Mouse (Mus musculus) myocyte (in vitro differentiated cells): ENCODE measurements around the gene Cklf. TPM values are rescaled to one million over a fixed set of nuclear protein-coding genes. Genes with fewer than 3 reads are reported as not detected.
"Not testable (repeated sequence)": the region's sequence is repeated elsewhere in the genome, so short reads cannot be mapped to it uniquely, and the experiment has no call there.

Experiments
- H3K27me3 ChIP-seq: one replicate; pipeline ENCODE4 v1.6.1; 2011; ENCODE audit not compliant: control insufficient read depth, insufficient read depth, insufficient read length
- H3K36me3 ChIP-seq: one replicate; pipeline ENCODE4 v1.6.1; 2011; ENCODE audit not compliant: control insufficient read depth, insufficient read depth
- H3K4me2 ChIP-seq: one replicate; pipeline ENCODE4 v1.6.1; 2011; ENCODE audit warnings: low read depth, control low read depth
- H3K4me3 ChIP-seq: one replicate; pipeline ENCODE4 v1.5.1; 2011; ENCODE audit warnings: mild to moderate bottlenecking, control low read depth, moderate library complexity
- H3K79me2 ChIP-seq: one replicate; pipeline ENCODE4 v1.6.1; 2011; ENCODE audit not compliant: control insufficient read depth, insufficient read depth
- H3ac ChIP-seq: one replicate; pipeline ENCODE4 v1.6.1; 2011; ENCODE audit not compliant: control insufficient read depth, insufficient read length
- CEBPB ChIP-seq: IDR thresholded peaks from 2 replicates; pipeline ENCODE4 v1.6.1; 2011; ENCODE audit warnings: mild to moderate bottlenecking, moderate library complexity; ENCODE audit not compliant: poor library complexity, insufficient read depth, severe bottlenecking
- E2F4 ChIP-seq: IDR thresholded peaks from one replicate; pipeline ENCODE4 v1.6.1; 2011; ENCODE audit warnings: mild to moderate bottlenecking, control low read depth, moderate library complexity; ENCODE audit not compliant: insufficient read depth
- MAX ChIP-seq: IDR thresholded peaks from one replicate; pipeline ENCODE4 v1.6.1; 2011; ENCODE audit warnings: low read depth, mild to moderate bottlenecking, control low read depth
- MYOD1 ChIP-seq, 3 experiments: IDR thresholded peaks; one replicate each; pipeline ENCODE4 v1.6.1; 2011; ENCODE audit warnings: control low read depth in 2 of 3, low read depth in 2 of 3, mild to moderate bottlenecking in 2 of 3, moderate library complexity in 1 of 3; ENCODE audit not compliant: insufficient read length in 2 of 3, control insufficient read depth in 1 of 3
- MYOG ChIP-seq, 3 experiments: IDR thresholded peaks; one replicate each; pipeline ENCODE4 v1.6.1; 2011; ENCODE audit warnings: control low read depth in 2 of 3, low read depth in 2 of 3, mild to moderate bottlenecking in 2 of 3; ENCODE audit not compliant: insufficient read length in 2 of 3, control insufficient read depth in 1 of 3, insufficient read depth in 1 of 3
- POLR2A ChIP-seq: IDR thresholded peaks from one replicate; pipeline ENCODE4 v1.6.1; 2011; ENCODE audit warnings: low read depth, mild to moderate bottlenecking, control low read depth, moderate library complexity; ENCODE audit not compliant: insufficient read length
- POLR2AphosphoS2 ChIP-seq: IDR thresholded peaks from one replicate; pipeline ENCODE4 v1.6.1; 2011; ENCODE audit warnings: low read depth, control low read depth; ENCODE audit not compliant: insufficient read length
- REST ChIP-seq: IDR thresholded peaks from one replicate; pipeline ENCODE4 v1.6.1; 2011; ENCODE audit warnings: mild to moderate bottlenecking, control low read depth, moderate library complexity; ENCODE audit not compliant: insufficient read depth, insufficient read length
- SRF ChIP-seq: IDR thresholded peaks from one replicate; pipeline ENCODE4 v1.6.1; 2011; ENCODE audit warnings: low read depth; ENCODE audit not compliant: control insufficient read depth, insufficient read length
- TCF12 ChIP-seq: IDR thresholded peaks from one replicate; pipeline ENCODE4 v1.6.1; 2011; ENCODE audit warnings: mild to moderate bottlenecking, control low read depth; ENCODE audit not compliant: poor library complexity, insufficient read depth, severe bottlenecking
- TCF3 ChIP-seq: IDR thresholded peaks from one replicate; pipeline ENCODE4 v1.6.1; 2011; ENCODE audit warnings: low read depth, control low read depth; ENCODE audit not compliant: insufficient read length
- USF1 ChIP-seq: IDR thresholded peaks from one replicate; pipeline ENCODE4 v1.6.1; 2011; ENCODE audit warnings: low read depth, mild to moderate bottlenecking, control low read depth, moderate library complexity
- polyA plus RNA-seq: library from polyadenylated mRNA; unstranded; fragments of >200 nt; fragmentation: generic; extraction: Trizol; gene quantifications from one replicate; pipeline ENCODE4 v1.2.1, GENCODE M21; 2012; ENCODE audit warnings: missing spikeins

Gene Cklf
- polyA plus RNA-seq, 1 experiment = 12.2 TPM

DNA sequence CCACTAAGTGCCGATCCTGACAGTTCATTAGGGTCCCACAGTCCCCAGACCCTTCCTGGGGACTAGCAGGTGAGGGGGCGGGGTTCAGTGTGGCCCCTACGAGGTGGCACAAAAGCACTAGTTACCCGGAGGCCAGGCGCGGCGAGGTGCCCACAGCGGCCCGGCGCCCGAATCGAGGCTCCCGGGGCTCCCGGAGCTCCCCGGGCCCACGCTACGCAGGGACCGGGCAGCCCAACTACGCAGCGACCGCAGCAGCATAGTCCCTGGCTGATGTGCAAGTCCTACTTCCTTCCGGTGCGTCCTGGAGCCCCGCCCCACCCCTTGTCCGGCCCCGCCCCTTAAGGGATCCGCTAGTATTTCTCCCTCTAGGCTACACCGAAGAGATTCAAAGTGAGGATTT lies 2.4 kb upstream of the Cklf start, which contains the start of gene Tk2:
TSS of gene Tk2 (minus strand) at position 283 of the 400 bp plus-strand sequence.
- peak within 1 kb of the TSS; percentile 52 for H3ac ChIP-seq
- peak within 1 kb of the TSS; percentile 91 for H3K4me2 ChIP-seq
- H3K79me2 ChIP-seq = no peaks in the 10 kb centered on the region
- H3K4me3 ChIP-seq = peak within 1 kb of the TSS; percentile 61
- no peaks in the 10 kb centered on the region for H3K36me3 ChIP-seq
- TF ChIP-seq TCF3 (no peak), E2F4 (no peak), REST (no peak), TCF12 (no peak), POLR2A (peak; percentile 95), MAX (no peak), MYOG (IDR thresholded peaks at IDR 0.05; ENCODE audit: control insufficient read depth in 1 of 3, insufficient read depth in 1 of 3, insufficient read length in 2 of 3, low read depth in 2 of 3) (no peak), SRF (no peak), POLR2AphosphoS2 (peak; percentile 95), CEBPB (no peak), MYOD1 (IDR thresholded peaks at IDR 0.05; ENCODE audit: control insufficient read depth in 1 of 3, insufficient read length in 2 of 3, low read depth in 2 of 3) (peak in 1 of 3 experiments; percentile 16), USF1 (no peak)
- H3K27me3 ChIP-seq = no peaks in the 10 kb centered on the region

DNA sequence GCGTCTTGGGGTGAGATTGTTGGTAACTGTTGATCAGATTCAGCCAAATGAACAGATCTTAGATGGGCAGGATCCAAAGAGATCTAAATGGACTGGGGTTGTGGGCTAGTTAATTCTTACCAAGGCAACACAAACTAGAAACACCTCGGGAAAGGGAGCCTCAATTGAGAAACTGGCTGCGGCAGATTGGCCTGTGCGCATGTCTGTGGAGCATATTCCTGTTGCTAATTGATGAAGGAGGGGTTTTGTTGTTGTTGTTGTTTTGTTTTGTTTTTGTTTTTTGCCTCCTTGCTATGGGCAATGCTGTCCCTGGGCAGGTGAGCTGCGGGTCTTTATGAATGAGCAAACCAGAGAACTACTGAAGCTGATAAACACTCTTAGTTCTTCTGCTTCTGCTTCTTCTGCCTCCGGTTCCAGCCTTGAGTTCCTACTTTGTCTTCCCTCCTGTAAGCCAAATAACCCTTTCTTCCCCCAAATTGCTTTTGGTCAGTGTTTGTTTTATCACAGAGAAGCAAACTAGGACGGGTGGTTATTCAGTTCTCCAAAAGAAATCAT lies 1.1 kb upstream of the Cklf start:
- H3K27me3 ChIP-seq = no peaks in the 10 kb centered on the region

DNA sequence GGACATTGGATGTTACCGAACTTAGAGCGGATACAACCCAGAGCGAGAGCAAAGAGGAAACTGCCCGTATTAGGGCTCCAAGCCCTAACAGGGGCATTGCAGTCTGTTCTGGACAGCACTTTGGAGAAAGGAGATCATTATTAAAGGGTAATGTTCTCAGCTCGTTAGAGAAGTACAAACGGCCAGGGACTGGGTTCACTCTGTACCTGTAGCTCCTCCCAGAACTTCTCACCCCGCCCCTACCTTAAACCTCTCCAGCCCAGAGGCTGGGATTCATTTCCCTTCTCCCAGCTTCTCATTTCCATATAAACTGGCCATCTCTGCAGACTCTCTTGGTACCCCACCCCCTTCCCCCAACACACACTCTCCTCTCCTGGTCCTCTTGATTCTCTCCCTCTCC lies 800 bp downstream of the Cklf start:
- no peaks in the 10 kb centered on the region for H3K79me2 ChIP-seq
- H3ac ChIP-seq = no peak overlapping the region
- no peaks in the 10 kb centered on the region for H3K36me3 ChIP-seq
- H3K4me3 ChIP-seq = peak overlapping the region; percentile 57
- H3K4me2 ChIP-seq = peak overlapping the region; percentile 88
- TF ChIP-seq E2F4 (no peak), REST (no peak), TCF3 (no peak), MAX (no peak), USF1 (no peak), POLR2A (no peak), CEBPB (no peak), MYOD1 (IDR thresholded peaks at IDR 0.05; ENCODE audit: control insufficient read depth in 1 of 3, insufficient read length in 2 of 3, low read depth in 2 of 3) (no peak), MYOG (IDR thresholded peaks at IDR 0.05; ENCODE audit: control insufficient read depth in 1 of 3, insufficient read depth in 1 of 3, insufficient read length in 2 of 3, low read depth in 2 of 3) (no peak), POLR2AphosphoS2 (no peak), TCF12 (no peak), SRF (no peak)
- H3K27me3 ChIP-seq = no peaks in the 10 kb centered on the region

More for the DNA sequence above, 1.1 kb upstream of the Cklf start:
- no peak overlapping the region for H3K4me3 ChIP-seq
- no peak for TF ChIP-seq POLR2AphosphoS2
- no peak for TF ChIP-seq E2F4
- TF ChIP-seq POLR2A = no peak
- TF ChIP-seq MAX = no peak
- no peak for TF ChIP-seq MYOD1 (IDR thresholded peaks at IDR 0.05; ENCODE audit: control insufficient read depth in 1 of 3, insufficient read length in 2 of 3, low read depth in 2 of 3)
- no peak for TF ChIP-seq MYOG (IDR thresholded peaks at IDR 0.05; ENCODE audit: control insufficient read depth in 1 of 3, insufficient read depth in 1 of 3, insufficient read length in 2 of 3, low read depth in 2 of 3)
- no peak for TF ChIP-seq REST
- no peak for TF ChIP-seq SRF
- TF ChIP-seq USF1 = no peak
- no peak for TF ChIP-seq CEBPB
- TF ChIP-seq TCF12 = no peak
- no peaks in the 10 kb centered on the region for H3K36me3 ChIP-seq
- H3ac ChIP-seq = no peak overlapping the region
- no peak overlapping the region for H3K4me2 ChIP-seq
- no peaks in the 10 kb centered on the region for H3K79me2 ChIP-seq

DNA sequence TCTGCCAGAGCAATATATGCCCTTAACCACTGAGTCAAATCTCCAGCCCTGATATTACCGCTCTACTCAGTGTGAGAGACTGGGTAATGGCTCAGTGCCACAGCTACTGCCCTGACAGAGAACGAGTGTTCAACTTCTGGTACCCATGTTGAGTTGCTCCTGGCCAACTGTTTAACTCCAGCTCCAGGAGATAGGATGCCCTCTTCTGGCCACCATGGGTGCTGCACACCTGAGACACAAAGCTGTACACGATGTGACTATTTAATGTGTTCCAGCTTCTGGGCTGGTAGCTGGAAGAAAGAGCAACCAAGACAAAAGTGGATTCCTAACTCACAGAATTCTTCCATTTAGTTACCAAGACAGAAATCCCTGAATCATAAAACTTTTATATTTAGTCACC lies 2.4 kb downstream of the Cklf start:
- no peak for TF ChIP-seq CEBPB
- TF ChIP-seq SRF = no peak
- TF ChIP-seq POLR2A = no peak
- no peak for TF ChIP-seq TCF3
- TF ChIP-seq MYOD1 (IDR thresholded peaks at IDR 0.05; ENCODE audit: control insufficient read depth in 1 of 3, insufficient read length in 2 of 3, low read depth in 2 of 3) = no peak
- no peak for TF ChIP-seq POLR2AphosphoS2
- TF ChIP-seq REST = no peak
- TF ChIP-seq MYOG (IDR thresholded peaks at IDR 0.05; ENCODE audit: control insufficient read depth in 1 of 3, insufficient read depth in 1 of 3, insufficient read length in 2 of 3, low read depth in 2 of 3) = no peak
- no peak for TF ChIP-seq MAX
- TF ChIP-seq TCF12 = no peak
- TF ChIP-seq E2F4 = no peak
- TF ChIP-seq USF1 = no peak
- Histone ChIP-seq H3K27me3 (no peaks in the 10 kb centered on the region), H3ac (no peak overlapping the region), H3K79me2 (no peaks in the 10 kb centered on the region), H3K4me2 (no peak overlapping the region), H3K4me3 (no peak overlapping the region), H3K36me3 (no peaks in the 10 kb centered on the region)

DNA sequence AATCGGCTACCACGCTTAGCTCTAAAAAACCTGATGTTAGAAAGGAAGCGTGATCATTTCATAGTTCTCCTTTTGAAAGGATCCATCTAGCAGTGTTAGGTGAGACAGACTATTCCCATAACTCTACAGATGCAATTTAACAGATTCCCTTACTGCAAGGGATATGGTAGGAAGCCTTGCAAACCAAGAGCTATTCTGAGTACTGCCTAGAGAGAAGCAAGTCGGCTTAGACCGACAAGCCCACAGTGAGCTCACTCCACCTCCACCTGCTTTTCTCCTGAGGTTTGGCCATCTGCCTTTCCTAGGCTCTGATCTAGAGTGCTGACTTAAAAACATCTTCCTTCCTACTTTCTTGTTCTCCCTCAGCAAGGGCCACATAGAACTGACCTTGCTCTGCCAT lies 11.1 kb downstream of the Cklf start:
- H3ac ChIP-seq, H3K4me3 ChIP-seq, H3K36me3 ChIP-seq: not testable (repeated sequence)

DNA sequence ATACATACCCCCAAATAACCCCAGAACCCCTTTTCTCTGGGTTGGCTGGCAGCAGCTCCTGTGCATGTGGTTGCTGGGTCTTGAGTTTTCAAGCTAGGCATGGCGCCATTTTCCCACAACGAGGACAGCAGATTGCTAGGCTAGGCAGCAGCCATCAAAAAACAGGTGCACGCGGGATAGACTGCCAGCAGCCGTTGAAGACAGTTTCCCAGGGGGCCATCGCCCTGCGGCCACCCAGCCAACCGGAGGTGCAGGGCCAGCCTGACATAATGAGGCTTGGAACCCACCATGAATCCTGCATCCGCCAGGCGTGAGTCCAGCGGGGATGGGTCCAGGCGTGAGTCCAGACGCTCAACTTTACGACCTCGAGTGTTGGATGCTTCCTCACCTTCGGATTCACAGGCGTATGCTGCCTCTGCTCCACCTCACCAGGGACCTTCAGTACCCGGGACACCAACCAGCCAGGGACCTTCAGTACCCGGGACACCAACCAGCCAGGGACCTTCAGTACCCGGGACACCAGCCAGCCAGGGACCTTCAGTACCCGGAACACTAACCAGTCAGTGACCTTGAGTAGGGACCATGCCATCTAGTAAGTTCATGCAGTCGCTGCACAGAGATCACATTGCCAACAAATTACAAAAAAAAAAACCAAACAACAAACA lies 13.7 kb downstream of the Cklf start:
- not testable (repeated sequence) for H3K79me2 ChIP-seq, H3K4me2 ChIP-seq, H3ac ChIP-seq, H3K27me3 ChIP-seq, H3K4me3 ChIP-seq, H3K36me3 ChIP-seq

More for the DNA sequence above, 11.1 kb downstream of the Cklf start:
- not testable (repeated sequence) for H3K27me3 ChIP-seq, H3K79me2 ChIP-seq, H3K4me2 ChIP-seq
